Mouse (Mus musculus): ENCODE data around the gene 2610002M06Rik. TPM values are rescaled to one million over a fixed set of nuclear protein-coding genes. Genes with fewer than 3 reads are reported as not detected.

Gene 2610002M06Rik
- polyA plus RNA-seq (2017; shearing (Covaris generic)), result 10 to 100 TPM; 16.6 to 19.5 TPM

GRCm38 (mm10) chrX:107816218-107816554 lies at the start of gene 2610002M06Rik:
TSS of gene 2610002M06Rik (minus strand) at chrX:107816334.
- peak; percentile 98 for ATAC-seq

- no peak for ATAC-seq
Measured at GRCm38 (mm10) chrX:107858165-107858564, 42.0 kb upstream of the 2610002M06Rik start.

- no peak for ATAC-seq
Measured at GRCm38 (mm10) chrX:107816726-107817125, 592 bp upstream of the 2610002M06Rik start.

- peak; percentile 20 for ATAC-seq
Measured at GRCm38 (mm10) chrX:107815502-107816217, 474 bp downstream of the 2610002M06Rik start.

- ATAC-seq, result no peak
Measured at GRCm38 (mm10) chrX:107812120-107812519, 4.0 kb downstream of the 2610002M06Rik start.

- ATAC-seq, result no peak
Measured at GRCm38 (mm10) chrX:107796919-107797318, 19.2 kb downstream of the 2610002M06Rik start.

- ATAC-seq, result no peak
Measured at GRCm38 (mm10) chrX:107795785-107796184, 20.3 kb downstream of the 2610002M06Rik start.

- no peak for ATAC-seq
Measured at GRCm38 (mm10) chrX:107792290-107792689, 23.8 kb downstream of the 2610002M06Rik start, which contains the start of gene Tent5d. TSS of gene Tent5d (plus strand) at chrX:107792590.

GRCm38 (mm10) chrX:107790750-107791493 lies 25.2 kb downstream of the 2610002M06Rik start:
- ATAC-seq, result no peak

GRCm38 (mm10) chrX:107790136-107790535 lies 26.0 kb downstream of the 2610002M06Rik start:
- no peak for ATAC-seq

- no peak for ATAC-seq
Measured at GRCm38 (mm10) chrX:107767896-107768295, 48.2 kb downstream of the 2610002M06Rik start.

Other genes with a start within 250 kb of the 2610002M06Rik start
- not detected for gene Tbx22, start 148.4 kb downstream of the 2610002M06Rik start, polyA plus RNA-seq (2017; shearing (Covaris generic))
- gene Tent5d, start 23.7 kb downstream of the 2610002M06Rik start, polyA plus RNA-seq (2017; shearing (Covaris generic)), result not detected
- not detected for gene Gm732, start 132.1 kb upstream of the 2610002M06Rik start, polyA plus RNA-seq (2017; shearing (Covaris generic))

All from CD4-positive, CD25-positive, alpha-beta regulatory T cell, adult 4 months (primary cell).